Mouse (Mus musculus) heart, postnatal 36 days (tissue): Measurements from ENCODE around the gene Dnal4. TPM values are rescaled to one million over a fixed set of nuclear protein-coding genes. Genes with fewer than 3 reads are reported as not detected.

Experiments
- DNase-seq, 2 experiments: peaks; one replicate each; pipeline ENCODE4 v3.0.0; 2021 to 2022
- intact Hi-C: fragments of 180-260 bp; cut with DNase I; formaldehyde crosslinking; loops from one replicate; pipeline ENCODE4 v1.15.1; 2025
- total RNA-seq, 2 experiments: library from RNA; stranded (reverse); gene quantifications; 2 replicates each; pipeline ENCODE4 v1.2.3; 2021

The Dnal4 gene
- total RNA-seq, 2 experiments from 2014 or later: 17.7 to 22.5 TPM

- intact Hi-C loops: no loop called here
Measured at GRCm38 (mm10) chr15:79764539-79765267, 12.9 kb downstream of the Dnal4 start.

GRCm38 (mm10) chr15:79763601-79764246 is 13.9 kb downstream of the Dnal4 start:
- intact Hi-C loops: no loop called here
- DNase-seq: no peak

More at GRCm38 (mm10) chr15:79764539-79765267, 12.9 kb downstream of the Dnal4 start:
- DNase-seq: no peak

GRCm38 (mm10) chr15:79763001-79763400 is 14.6 kb downstream of the Dnal4 start:
- intact Hi-C loops: no loop called here
- DNase-seq: no peak

- intact Hi-C loops: no loop called here
Measured at GRCm38 (mm10) chr15:79760956-79761355, 16.7 kb downstream of the Dnal4 start.

GRCm38 (mm10) chr15:79757118-79757517 is 20.5 kb downstream of the Dnal4 start:
- intact Hi-C loops: no loop called here

More at GRCm38 (mm10) chr15:79760956-79761355, 16.7 kb downstream of the Dnal4 start:
- DNase-seq: no peak

GRCm38 (mm10) chr15:79755977-79756625 is 21.5 kb downstream of the Dnal4 start:
- intact Hi-C loops: no loop called here
- DNase-seq: no peak

More at GRCm38 (mm10) chr15:79757118-79757517, 20.5 kb downstream of the Dnal4 start:
- no peak for DNase-seq

DNA sequence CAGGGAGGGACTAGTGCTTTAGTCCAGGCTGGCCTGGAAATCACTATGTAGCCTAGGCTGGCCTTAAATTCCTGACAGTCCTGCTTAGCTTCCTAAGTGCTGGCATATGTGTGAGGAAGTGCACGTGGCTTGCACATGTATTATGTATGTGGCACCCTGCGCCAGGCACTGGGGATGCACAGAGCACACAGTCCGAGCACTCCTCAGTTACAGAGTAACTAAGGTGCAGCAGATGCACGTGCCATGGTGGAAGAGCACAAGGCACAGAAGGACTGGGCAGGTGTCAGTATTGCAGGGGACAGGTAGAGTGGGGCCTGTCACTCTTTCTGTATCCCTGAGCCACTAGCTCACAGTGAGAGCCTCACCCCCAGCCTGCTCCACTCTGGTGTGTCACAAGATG is 22.5 kb downstream of the Dnal4 start:
- no peak for DNase-seq
- intact Hi-C loops: no loop called here

- no peak for DNase-seq
- intact Hi-C loops: loop anchor here (1.0 to 5.0 kb wide), 4 partner anchors 53 to 328 kb away; no protein-coding TSS in a partner anchor
Measured at GRCm38 (mm10) chr15:79753873-79754272, 23.8 kb downstream of the Dnal4 start.

- no peak for DNase-seq
- intact Hi-C loops: loop anchor here (1.0 to 5.0 kb wide), 4 partner anchors 54 to 329 kb away; no protein-coding TSS in a partner anchor
Measured at GRCm38 (mm10) chr15:79753420-79753752, 24.3 kb downstream of the Dnal4 start.

- intact Hi-C loops: loop anchor here (1.0 to 5.0 kb wide), 4 partner anchors 54 to 329 kb away; no protein-coding TSS in a partner anchor
Measured at GRCm38 (mm10) chr15:79752742-79753419, 24.8 kb downstream of the Dnal4 start.

GRCm38 (mm10) chr15:79751772-79752171 is 25.9 kb downstream of the Dnal4 start:
- intact Hi-C loops: loop anchor here (2.0 to 5.0 kb wide), 3 partner anchors 79 to 331 kb away; no protein-coding TSS in a partner anchor
- DNase-seq: no peak

More at GRCm38 (mm10) chr15:79752742-79753419, 24.8 kb downstream of the Dnal4 start:
- peak; percentile 80 to 81 for DNase-seq

- intact Hi-C loops: loop anchor here (5.0 kb wide), 2 partner anchors 132 to 332 kb away; no protein-coding TSS in a partner anchor
- DNase-seq: no peak
Measured at GRCm38 (mm10) chr15:79750266-79750665, 27.4 kb downstream of the Dnal4 start.

DNA sequence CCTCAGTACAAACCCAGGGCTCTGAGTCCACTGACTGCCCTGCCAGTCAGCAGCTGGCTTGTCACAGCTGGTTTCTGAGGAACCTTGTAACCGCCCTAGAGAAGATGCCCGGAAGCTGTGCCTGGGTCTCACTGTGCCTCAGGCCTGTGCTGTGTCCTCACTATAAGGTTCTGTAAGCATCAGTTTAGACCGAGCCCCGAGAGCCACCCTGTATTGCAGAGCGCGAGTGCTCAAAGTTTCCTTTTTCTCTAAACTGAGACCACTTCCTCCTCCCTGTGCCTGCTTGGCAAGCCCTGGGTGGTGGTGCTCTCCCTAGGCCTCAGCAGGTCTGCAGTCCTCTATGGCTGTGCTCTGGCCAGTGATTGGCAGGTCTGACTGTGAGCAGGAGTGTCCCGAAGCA is 28.5 kb downstream of the Dnal4 start:
- intact Hi-C loops: no loop called here
- DNase-seq: no peak

DNA sequence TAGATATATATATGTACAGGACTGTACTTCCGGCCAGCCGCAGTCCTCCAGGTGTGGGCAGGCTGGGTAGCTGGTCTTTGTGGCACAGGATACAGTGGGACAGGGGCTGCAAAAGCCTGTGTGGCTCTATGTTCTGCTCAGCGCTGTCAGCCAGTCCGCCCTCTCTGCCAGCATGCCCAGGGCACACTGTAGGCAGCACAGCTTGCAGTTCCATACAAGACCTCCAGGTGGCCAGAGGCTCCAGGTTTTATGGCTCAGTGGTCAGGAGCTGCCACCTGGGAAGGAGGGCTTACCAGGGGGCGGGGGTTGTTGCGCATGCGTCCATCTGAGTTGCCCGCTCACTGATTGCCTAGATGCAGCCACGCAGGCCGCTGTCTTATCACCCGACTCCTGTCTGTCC is 29.7 kb downstream of the Dnal4 start:
- DNase-seq: no peak
- intact Hi-C loops: no loop called here

- intact Hi-C loops: no loop called here
- no peak for DNase-seq
Measured at GRCm38 (mm10) chr15:79745883-79746282, 31.8 kb downstream of the Dnal4 start.

DNA sequence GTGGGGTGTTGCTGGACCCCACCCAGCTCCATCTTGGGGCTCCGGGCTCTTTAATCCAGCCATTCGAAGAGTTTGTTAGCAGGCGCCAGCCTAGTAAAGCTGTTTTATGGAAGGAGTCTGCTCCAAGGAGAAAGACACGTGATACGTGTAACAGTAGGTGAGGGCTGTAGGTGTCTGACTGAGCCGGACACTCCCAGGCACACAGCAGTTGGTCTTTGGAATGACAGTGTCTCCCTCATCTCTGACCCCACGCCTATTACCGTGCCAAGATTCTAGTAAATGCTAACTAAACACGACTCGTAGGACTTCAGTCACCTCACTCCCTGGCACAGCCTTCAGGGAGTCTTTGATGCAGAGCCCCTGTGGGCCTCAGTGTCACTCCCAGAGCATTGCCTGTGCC is 32.3 kb downstream of the Dnal4 start:
- intact Hi-C loops: no loop called here
- no peak for DNase-seq

GRCm38 (mm10) chr15:79744742-79745141 is 32.9 kb downstream of the Dnal4 start:
- intact Hi-C loops: no loop called here
- no peak for DNase-seq

DNA sequence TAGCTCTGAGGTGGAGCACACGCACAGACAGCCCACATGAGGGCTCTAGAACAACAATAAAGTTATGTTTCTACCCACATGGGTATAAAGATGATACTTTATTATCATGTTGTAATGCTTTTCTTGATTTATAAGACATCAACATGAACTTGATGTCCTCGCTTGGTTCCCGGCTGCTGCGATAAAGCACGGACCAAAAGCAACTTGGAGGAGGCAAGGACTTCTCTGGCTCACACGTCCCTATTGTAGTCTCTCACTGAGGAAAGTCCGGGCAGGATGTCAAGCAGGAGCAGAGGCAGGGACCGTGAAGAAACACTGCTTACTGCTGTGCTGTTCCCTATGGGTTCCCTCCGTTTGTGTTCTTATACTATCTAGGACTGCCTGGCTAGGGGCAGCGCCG is 33.6 kb downstream of the Dnal4 start:
- no peak for DNase-seq
- intact Hi-C loops: no loop called here

GRCm38 (mm10) chr15:79742706-79743023 is 35.0 kb downstream of the Dnal4 start:
- DNase-seq: no peak
- intact Hi-C loops: no loop called here

GRCm38 (mm10) chr15:79741921-79742705 is 35.5 kb downstream of the Dnal4 start, which contains the start of gene Sun2:
TSS of gene Sun2 (minus strand) at chr15:79742536.
- DNase-seq: peak; percentile 90 to 92
- intact Hi-C loops: no loop called here
